Mouse (Mus musculus) heart, adult 2 months (tissue): ENCODE measurements around the gene Fam178b. TPM values are rescaled to one million over a fixed set of nuclear protein-coding genes. Genes with fewer than 3 reads are reported as not detected.

Experiments used
- DNase-seq, 2 experiments: peaks; one replicate each; pipeline ENCODE4 v3.0.0; 2021
- H3K27ac ChIP-seq: fragments of 200-600 bp; 2 replicates; pipeline ENCODE4 v1.8.1; 2022
- H3K27me3 ChIP-seq: fragments of 200-500 bp; 2 replicates; pipeline ENCODE4 v1.6.1; 2012; ENCODE audit warnings: mild to moderate bottlenecking, low read length, inconsistent platforms, mixed read lengths; ENCODE audit not compliant: control insufficient read depth, insufficient read depth
- H3K36me3 ChIP-seq: fragments of 200-500 bp; 2 replicates; pipeline ENCODE4 v1.6.1; 2012; ENCODE audit warnings: low read length, inconsistent platforms; ENCODE audit not compliant: control insufficient read depth, insufficient read depth
- H3K4me1 ChIP-seq: fragments of 200-500 bp; 2 replicates; pipeline ENCODE4 v1.6.1; 2011; ENCODE audit warnings: low read length; ENCODE audit not compliant: control insufficient read depth, insufficient read depth
- H3K4me3 ChIP-seq: fragments of 200-600 bp; 2 replicates; pipeline ENCODE4 v1.8.1; 2022
- H3K79me2 ChIP-seq: fragments of 200-500 bp; replicated peaks from 2 replicates; pipeline ENCODE4 v1.6.1; 2012; ENCODE audit warnings: mild to moderate bottlenecking, inconsistent platforms, low read length, moderate library complexity, mixed read lengths; ENCODE audit not compliant: control insufficient read depth, insufficient read depth
- H3K9ac ChIP-seq: fragments of 200-500 bp; 2 replicates; pipeline ENCODE4 v1.6.1; 2012; ENCODE audit warnings: low read depth, mild to moderate bottlenecking, control low read depth, inconsistent platforms, low read length, mixed read lengths
- CTCF ChIP-seq: fragments of 200-600 bp; IDR thresholded peaks from 2 replicates; pipeline ENCODE4 v1.8.1; 2022; ENCODE audit warnings: antibody characterized with exemption, mild to moderate bottlenecking, moderate library complexity
- EP300 ChIP-seq: fragments of 200-500 bp; IDR thresholded peaks from 2 replicates; pipeline ENCODE4 v1.6.1; 2011; ENCODE audit warnings: low read depth, low read length, control low read depth; ENCODE audit not compliant: insufficient read depth
- POLR2A ChIP-seq: fragments of 200-500 bp; IDR thresholded peaks from 2 replicates; pipeline ENCODE4 v1.6.1; 2011; ENCODE audit warnings: mild to moderate bottlenecking, low read depth, low read length, control low read depth; ENCODE audit not compliant: insufficient read depth
- WGBS: fragments of 180-500 bp; shearing (Covaris S2); methylation state at CpG from one replicate; pipeline ENCODE4 v1.1.7; 2018; 5-methylcytosine and 5-hydroxymethylcytosine counted together
- intact Hi-C: fragments of 180-260 bp; cut with DNase I; formaldehyde crosslinking; loops from one replicate; pipeline ENCODE4 v1.15.1; 2025
- polyA plus RNA-seq: library from polyadenylated mRNA; depleted of rRNA; stranded (reverse); fragments of >200 nt; gene quantifications from 2 replicates; pipeline ENCODE4 v1.2.3, GENCODE M21; 2012
- total RNA-seq, 2 experiments: library from RNA; stranded (reverse); gene quantifications; 2 replicates each; pipeline ENCODE4 v1.2.3; 2021

The Fam178b gene
- total and polyA plus RNA-seq, 3 experiments, result 0.39 to 0.80 TPM; not detected in 1

DNA sequence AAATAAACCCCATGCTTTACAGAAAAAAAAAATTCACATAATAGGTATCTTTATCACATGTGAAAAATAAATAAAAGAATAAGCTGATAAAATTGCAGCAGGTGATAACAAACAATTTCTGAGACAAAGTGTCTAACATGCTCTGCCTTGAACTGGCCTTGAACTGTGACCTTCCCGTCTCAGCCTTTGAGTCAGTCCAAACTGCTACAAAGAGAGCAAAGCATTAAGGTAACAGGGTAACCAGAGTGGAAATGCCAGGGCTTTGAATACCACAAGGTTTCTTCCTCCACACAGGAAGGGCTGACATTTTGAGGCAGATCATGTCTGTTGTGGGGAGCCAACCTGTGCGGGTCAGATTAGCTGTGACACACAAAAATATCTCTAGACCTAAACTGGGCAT lies 137.6 kb downstream of the Fam178b start:
- Histone ChIP-seq H3K36me3 (no peaks in the 10 kb centered on the region), H3K4me1 (peaks cover 3% of the 10 kb centered on the region), H3K4me3 (no peak overlapping the region), H3K9ac (no peak overlapping the region), H3K79me2 (no peaks in the 10 kb centered on the region), H3K27ac (no peak overlapping the region), H3K27me3 (no peaks in the 10 kb centered on the region)
- intact Hi-C loops, result no loop called here
- WGBS, result 68% methylated on average over 2 of the region's 2 CpGs
- no peak for DNase-seq
- no peak for TF ChIP-seq POLR2A
- no peak for TF ChIP-seq EP300
- no peak for TF ChIP-seq CTCF

DNA sequence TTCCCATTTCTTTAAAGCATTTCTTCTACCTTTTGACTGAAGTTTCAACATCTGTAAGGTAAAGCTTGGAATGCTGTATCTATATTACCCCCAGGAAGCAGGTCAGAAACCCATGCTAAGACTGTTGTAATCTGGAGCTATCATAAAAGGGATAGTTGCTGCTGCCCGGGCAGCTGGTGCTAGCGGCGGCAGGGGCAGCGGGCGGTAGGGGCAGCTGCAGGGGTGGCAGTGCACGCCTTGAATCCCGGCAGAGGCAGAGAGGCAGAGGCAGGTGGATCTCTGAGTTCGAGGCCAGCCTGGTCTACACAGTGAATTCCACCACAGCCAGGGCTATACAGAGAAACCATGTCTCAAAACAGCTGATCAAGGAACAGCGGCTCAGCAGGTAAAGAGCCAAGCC lies 140.1 kb downstream of the Fam178b start:
- WGBS, result 92% methylated on average over 9 of the region's 9 CpGs
- DNase-seq, result no peak
- TF ChIP-seq POLR2A, result no peak
- no peak for TF ChIP-seq EP300
- TF ChIP-seq CTCF, result no peak
- no peaks in the 10 kb centered on the region for H3K79me2 ChIP-seq
- H3K27me3 ChIP-seq, result no peaks in the 10 kb centered on the region
- intact Hi-C loops, result no loop called here
- peaks cover 3% of the 10 kb centered on the region for H3K4me1 ChIP-seq
- no peak overlapping the region for H3K4me3 ChIP-seq
- H3K27ac ChIP-seq, result no peak overlapping the region
- no peak overlapping the region for H3K9ac ChIP-seq
- no peaks in the 10 kb centered on the region for H3K36me3 ChIP-seq

DNA sequence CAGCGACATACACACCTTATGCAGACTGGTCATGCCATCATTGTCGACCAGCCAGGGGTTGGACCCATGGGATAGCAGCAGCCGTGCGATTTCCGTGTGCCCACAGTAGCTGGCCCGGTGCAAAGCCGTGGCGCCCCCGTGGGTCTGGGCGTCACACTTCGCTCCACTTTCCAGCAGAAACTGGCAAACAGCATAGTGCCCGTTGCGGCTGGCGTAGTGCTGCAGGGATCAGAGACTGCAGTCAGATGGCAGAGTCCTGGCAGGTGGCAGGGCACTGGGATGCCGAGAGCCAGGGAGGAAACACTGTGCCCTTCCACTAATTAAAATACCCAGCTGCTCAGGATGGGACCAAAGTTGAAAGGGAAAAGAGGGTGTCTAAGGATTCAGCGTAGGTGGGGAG lies 141.1 kb downstream of the Fam178b start:
- H3K79me2 ChIP-seq, result no peaks in the 10 kb centered on the region
- H3K36me3 ChIP-seq, result no peaks in the 10 kb centered on the region
- intact Hi-C loops, result no loop called here
- H3K27me3 ChIP-seq, result no peaks in the 10 kb centered on the region
- no peak for DNase-seq
- TF ChIP-seq EP300 (no peak), CTCF (no peak), POLR2A (no peak)
- WGBS, result 94% methylated on average over 16 of the region's 16 CpGs
- H3K9ac ChIP-seq, result no peak overlapping the region
- no peaks in the 10 kb centered on the region for H3K4me1 ChIP-seq
- no peak overlapping the region for H3K4me3 ChIP-seq
- H3K27ac ChIP-seq, result no peak overlapping the region

DNA sequence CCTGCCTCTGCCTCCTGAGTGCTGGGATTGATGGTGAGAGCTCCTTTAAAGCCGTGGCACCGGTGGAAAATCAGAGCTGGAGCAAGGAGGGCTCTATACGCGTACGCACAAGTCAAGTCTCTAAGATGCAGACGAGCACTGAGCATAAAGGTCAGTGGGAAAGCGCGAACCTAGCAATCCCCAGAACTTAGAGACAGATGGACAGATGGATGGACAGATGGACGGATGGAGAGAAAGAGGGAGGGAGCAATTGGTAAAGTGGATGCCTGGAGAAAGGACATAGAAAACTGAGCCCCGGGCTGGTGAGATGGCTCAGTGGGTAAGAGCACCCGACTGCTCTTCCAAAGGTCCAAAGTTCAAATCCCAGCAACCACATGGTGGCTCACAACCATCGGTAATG lies 142.2 kb downstream of the Fam178b start:
- no peak overlapping the region for H3K27ac ChIP-seq
- intact Hi-C loops, result no loop called here
- H3K79me2 ChIP-seq, result no peaks in the 10 kb centered on the region
- TF ChIP-seq POLR2A, result no peak
- TF ChIP-seq CTCF, result no peak
- no peak for TF ChIP-seq EP300
- H3K9ac ChIP-seq, result no peak overlapping the region
- peaks cover 2% of the 10 kb centered on the region; the same call in 1 of the 2 replicates for H3K4me1 ChIP-seq
- H3K4me3 ChIP-seq, result no peak overlapping the region
- DNase-seq, result no peak
- H3K36me3 ChIP-seq, result no peaks in the 10 kb centered on the region
- WGBS, result 94% methylated on average over 12 of the region's 12 CpGs
- H3K27me3 ChIP-seq, result no peaks in the 10 kb centered on the region

DNA sequence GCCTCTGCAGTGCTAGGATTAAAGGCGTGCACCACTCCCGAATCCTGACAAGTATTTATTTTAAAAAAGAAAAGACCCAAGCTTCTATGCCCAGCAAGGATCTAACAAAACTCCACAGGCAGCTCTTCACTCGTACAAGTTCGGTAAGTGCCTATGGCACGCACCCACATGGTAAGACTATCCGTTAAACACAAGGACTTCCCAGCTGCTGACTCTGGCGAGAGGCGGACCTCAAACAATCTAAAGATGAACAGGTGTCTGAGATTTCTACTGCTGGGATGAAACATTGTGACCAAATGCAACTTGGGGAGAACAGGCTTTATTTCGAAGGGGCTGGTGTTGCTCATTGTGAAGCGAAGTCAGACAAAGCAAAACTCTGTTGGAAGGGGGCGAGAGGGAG lies 142.9 kb downstream of the Fam178b start:
- intact Hi-C loops, result no loop called here
- no peaks in the 10 kb centered on the region for H3K27me3 ChIP-seq
- peak overlapping the region; percentile 68 for H3K27ac ChIP-seq
- no peak overlapping the region for H3K4me3 ChIP-seq
- H3K4me1 ChIP-seq, result peaks cover 3% of the 10 kb centered on the region; the same call in 1 of the 2 replicates
- no peak overlapping the region for H3K9ac ChIP-seq
- no peaks in the 10 kb centered on the region for H3K36me3 ChIP-seq
- no peak for DNase-seq
- H3K79me2 ChIP-seq, result no peaks in the 10 kb centered on the region
- TF ChIP-seq POLR2A, result no peak
- no peak for TF ChIP-seq CTCF
- TF ChIP-seq EP300, result no peak
- 94% methylated on average over 11 of the region's 11 CpGs for WGBS

DNA sequence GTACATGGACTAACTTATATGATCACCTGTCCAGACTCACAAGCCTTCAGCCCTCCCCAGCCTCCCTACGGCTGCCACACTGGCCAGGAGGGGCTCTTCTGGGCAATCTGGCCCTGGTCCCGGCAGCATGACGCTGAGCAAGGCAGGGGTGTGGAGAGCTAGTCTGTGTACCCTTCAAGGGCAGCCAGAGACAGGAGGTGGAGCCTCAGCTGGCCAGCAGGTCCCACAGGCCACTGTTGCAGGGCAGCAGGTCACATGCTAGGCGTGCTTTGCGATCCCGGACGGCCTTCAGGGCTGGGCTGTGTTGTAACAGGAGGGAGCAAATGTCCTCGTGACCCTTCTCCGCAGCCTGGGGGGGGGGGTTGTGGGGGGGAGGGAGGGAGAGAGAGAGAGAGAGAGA lies 143.8 kb downstream of the Fam178b start, which contains the start of gene Gm42417:
Gm42417 (minus strand) TSS at position 244 of the 400 bp plus-strand sequence.
- intact Hi-C loops, result no loop called here
- Histone ChIP-seq H3K36me3 (no peaks in the 10 kb centered on the region), H3K27me3 (no peaks in the 10 kb centered on the region), H3K27ac (peak within 1 kb of the TSS; percentile 75), H3K79me2 (no peaks in the 10 kb centered on the region), H3K4me3 (no peak within 1 kb of the TSS), H3K4me1 (peaks cover 3% of the 10 kb centered on the region; the same call in 1 of the 2 replicates), H3K9ac (no peak within 1 kb of the TSS)
- 55% methylated on average over 9 of the region's 9 CpGs for WGBS
- DNase-seq, result peak; percentile 77 to 88
- peak; percentile 88 for TF ChIP-seq EP300
- TF ChIP-seq POLR2A, result no peak
